Mouse (Mus musculus) heart, postnatal 0 days (tissue): ENCODE data around the gene Gnptab.

ENCODE experiments used
- CTCF ChIP-seq: IDR thresholded peaks from 2 replicates; pipeline ENCODE4 v1.5.1; 2016; ENCODE audit warnings: antibody characterized with exemption, control low read depth, low read depth
- EP300 ChIP-seq: IDR thresholded peaks from 2 replicates; pipeline ENCODE4 v1.6.1; 2016; ENCODE audit warnings: antibody characterized with exemption, low read depth

- TF ChIP-seq CTCF (no peak), EP300 (no peak)
These were observed 6.5 kb upstream of the Gnptab start for GRCm38 (mm10) chr10:88372436-88372835.
